Mouse (Mus musculus): Measurements from ENCODE around the gene Prim1.
"Not testable (repeated sequence)": the region's sequence is repeated elsewhere in the genome, so short reads cannot be mapped to it uniquely, and the experiment has no call there.

Gene Prim1

GRCm38 (mm10) chr10:128039167-128039566, 24.2 kb downstream of the Prim1 start:
- no peak for DNase-seq

DNA sequence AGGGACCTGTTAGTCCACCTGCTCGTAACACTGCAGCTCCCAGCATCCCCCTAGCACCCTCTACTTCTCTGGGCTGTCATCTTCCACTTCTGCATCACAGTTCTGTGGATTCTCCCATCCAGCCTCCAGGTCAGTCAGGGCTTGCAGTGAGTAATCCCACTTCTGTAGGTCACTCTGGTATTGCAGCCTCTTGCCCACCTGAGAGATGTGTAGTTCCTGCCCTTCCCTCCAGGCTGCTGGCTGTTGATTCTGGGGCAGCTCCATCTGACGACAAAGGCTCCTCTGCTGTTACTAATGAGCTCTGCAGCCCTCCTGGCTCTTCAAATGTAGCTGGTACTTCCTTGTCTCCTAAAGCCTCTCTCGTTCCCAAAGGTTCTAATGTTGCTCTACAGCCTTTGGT, 24.9 kb downstream of the Prim1 start:
- no peak for DNase-seq

GRCm38 (mm10) chr10:128040293-128040692, 25.3 kb downstream of the Prim1 start:
- DNase-seq: no peak

DNA sequence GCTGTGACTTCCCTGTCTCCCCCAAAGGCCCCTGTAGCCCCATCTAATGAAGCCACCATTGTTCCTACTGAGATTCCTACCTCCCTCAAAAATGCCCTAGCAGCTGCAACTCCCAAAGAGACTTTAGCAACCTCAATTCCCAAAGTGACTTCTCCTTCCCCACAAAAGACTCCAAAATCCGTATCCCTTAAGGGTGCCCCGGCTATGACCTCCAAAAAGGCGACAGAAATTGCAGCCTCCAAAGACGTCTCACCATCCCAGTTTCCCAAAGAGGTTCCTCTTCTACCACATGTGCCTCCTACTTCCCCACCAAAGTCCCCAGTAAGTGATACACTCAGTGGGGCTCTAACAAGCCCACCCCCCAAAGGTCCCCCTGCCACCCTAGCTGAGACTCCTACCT, 26.7 kb downstream of the Prim1 start:
- no peak for DNase-seq

DNA sequence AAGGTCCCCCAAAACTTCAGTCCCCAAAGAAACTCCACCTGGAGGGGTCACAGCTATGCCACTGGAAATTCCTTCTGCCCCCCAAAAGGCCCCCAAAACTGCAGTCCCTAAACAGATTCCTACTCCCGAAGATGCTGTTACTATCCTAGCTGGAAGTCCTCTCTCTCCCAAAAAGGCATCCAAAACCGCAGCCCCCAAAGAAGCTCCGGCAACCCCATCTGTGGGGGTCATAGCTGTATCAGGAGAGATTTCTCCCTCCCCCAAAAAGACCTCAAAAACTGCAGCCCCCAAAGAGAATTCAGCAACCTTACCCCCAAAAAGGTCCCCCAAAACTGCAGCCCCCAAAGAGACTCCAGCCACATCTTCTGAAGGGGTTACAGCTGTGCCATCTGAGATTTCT, 27.5 kb downstream of the Prim1 start:
- no peak for DNase-seq

DNA sequence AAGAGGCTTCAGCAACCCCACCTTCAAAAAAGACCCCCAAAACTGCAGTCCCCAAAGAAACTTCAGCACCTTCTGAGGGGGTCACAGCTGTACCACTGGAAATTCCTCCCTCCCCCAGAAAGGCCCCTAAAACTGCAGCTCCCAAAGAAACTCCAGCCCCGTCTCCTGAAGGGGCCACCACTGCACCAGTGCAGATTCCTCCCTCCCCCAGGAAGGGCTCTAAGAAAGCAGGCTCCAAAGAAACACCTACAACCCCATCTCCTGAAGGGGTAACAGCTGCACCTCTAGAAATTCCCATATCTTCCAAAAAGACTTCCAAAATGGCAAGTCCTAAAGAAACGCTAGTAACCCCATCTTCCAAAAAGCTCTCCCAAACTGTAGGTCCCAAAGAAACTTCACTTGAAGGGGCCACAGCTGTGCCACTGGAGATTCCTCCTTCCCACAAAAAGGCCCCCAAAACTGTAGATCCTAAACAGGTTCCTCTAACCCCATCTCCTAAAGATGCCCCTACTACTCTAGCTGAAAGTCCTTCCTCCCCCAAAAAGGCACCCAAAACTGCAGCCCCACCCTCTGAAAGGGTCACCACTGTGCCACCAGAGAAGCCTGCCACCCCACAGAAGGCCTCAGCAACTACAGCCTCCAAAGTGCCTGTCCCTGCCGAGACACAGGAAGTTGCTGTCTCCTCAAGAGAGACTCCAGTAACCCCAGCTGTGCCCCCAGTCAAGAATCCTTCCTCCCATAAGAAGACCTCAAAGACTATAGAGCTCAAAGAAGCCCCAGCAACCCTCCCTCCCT, 28.3 kb downstream of the Prim1 start:
- no peak for DNase-seq

DNA sequence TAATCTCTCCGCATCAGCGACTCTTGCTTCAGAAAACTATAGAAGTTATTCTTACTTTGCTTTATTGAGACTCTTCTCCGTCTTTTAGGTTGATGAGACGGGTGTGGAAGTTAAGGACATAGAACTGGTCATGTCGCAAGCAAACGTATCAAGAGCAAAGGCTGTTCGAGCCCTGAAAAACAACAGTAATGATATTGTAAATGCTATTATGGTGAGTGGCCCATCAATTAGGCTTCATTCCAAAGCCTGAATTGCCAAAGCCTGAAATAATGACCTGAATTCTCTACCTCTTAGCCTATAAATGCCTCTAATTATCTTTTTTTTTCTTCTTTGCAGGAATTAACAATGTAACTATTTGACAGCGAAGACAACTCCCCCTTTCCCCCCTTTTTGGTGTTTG, 33.2 kb downstream of the Prim1 start:
- DNase-seq: no peak

DNA sequence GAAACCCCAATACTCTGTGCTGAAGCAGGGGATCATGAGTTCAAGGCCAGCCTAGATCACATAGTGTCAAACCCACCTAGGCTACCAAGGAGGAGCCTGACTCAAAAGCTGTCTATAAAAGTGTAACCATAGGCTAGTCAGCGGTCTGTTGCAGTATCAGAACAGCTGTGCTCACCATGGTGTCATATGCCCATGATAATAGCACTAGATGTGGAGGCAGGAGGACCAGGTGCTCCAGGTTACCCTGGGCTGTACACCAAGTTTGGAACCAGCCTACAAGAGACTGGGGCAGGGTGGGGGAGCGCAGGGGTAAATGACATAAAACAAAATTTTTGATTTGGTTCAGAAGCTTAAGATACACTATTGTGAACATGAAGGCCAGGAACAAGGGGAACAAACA, 34.8 kb downstream of the Prim1 start:
- no peak for DNase-seq

DNA sequence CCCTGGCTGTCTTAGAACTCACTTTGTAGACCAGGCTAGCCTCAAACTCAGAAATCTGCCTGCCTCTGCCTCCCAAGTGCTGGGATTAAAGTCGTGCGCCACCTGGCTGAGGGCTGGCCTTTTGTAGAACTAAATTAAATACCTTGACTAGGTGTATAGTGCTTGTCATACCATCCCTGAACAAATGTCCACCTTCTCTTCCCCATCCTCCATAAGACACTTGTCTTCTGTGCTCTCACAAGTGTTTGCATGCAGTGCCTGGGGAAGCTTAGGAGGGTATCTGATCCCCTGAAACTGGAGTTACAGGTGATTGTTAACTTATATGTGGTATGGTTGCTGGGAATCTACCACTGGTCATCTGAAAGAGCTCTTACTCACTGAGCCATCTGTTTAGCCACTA, 35.4 kb downstream of the Prim1 start:
- no peak for DNase-seq

GRCm38 (mm10) chr10:128051589-128051988, 36.6 kb downstream of the Prim1 start:
- no peak for DNase-seq

DNA sequence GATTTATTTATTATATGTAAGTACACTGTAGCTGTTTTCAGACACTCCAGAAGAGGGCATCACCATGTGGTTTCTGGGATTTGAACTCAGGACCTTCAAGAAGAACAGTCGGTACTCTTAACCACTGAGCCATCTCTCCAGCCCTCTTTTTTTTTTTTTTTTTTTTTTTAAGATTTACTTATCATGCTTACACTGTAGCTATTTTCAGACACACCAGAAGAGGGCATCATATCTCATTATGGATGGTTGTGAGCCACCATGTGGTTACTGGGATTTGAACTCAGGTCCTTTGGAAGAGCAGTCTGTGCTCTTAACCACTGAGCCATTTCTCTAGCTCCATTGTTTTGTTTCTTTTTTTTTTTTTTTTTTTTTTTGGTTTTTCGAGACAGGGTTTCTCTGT, 37.2 kb downstream of the Prim1 start:
- not testable (repeated sequence) for DNase-seq

DNA sequence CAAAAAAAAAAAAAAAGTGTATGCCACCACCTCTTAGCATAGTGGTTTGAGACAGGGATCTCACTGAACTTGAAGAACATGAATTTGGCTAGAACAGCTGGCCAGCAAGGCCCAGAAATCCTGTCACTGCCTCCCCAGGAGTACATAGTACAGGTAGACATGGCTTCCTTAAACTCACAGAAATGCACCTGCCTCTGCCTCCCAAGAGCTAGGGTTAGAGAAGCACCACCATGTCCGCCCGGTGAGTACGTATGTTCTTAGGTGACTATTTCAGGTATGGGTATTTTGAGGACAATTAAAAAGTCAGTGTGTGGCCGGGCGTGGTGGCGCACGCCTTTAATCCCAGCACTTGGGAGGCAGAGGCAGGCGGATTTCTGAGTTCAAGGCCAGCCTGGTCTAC, 38.0 kb downstream of the Prim1 start:
- DNase-seq: no peak

- no peak for DNase-seq
These were observed 43.2 kb downstream of the Prim1 start for GRCm38 (mm10) chr10:128058184-128058583.

DNA sequence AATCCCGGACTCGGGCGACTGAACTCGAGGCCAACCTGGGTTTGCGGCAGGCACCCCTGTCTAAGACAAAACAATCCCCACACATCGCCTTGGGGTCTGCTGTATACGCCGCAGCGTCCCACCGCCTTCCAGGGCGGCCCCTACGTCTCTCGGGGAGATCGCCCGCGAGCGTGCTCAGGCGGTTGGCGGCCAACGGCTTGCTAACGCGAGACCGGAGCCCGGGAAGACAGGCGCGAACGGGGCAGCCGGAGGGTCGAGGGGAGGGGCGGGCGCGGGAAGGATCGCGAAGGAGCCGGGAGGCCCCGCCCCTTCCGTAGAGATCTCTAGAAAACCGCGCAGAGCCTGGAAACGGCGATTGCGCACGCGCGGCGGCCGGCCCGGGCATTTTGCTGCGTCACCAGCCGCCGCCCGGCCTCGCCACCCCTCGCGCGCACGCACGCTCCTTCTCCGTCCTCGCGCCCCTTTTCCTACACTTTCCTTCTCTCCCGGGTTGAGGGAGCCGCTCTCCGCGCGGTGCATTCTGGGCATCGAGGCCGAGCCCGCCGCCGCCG, 43.7 kb downstream of the Prim1 start, which contains the start of gene Ptges3:
Ptges3 (plus strand) TSS at position 354 of the 551 bp plus-strand sequence.
- peak; percentile 98 to 99 for DNase-seq

DNA sequence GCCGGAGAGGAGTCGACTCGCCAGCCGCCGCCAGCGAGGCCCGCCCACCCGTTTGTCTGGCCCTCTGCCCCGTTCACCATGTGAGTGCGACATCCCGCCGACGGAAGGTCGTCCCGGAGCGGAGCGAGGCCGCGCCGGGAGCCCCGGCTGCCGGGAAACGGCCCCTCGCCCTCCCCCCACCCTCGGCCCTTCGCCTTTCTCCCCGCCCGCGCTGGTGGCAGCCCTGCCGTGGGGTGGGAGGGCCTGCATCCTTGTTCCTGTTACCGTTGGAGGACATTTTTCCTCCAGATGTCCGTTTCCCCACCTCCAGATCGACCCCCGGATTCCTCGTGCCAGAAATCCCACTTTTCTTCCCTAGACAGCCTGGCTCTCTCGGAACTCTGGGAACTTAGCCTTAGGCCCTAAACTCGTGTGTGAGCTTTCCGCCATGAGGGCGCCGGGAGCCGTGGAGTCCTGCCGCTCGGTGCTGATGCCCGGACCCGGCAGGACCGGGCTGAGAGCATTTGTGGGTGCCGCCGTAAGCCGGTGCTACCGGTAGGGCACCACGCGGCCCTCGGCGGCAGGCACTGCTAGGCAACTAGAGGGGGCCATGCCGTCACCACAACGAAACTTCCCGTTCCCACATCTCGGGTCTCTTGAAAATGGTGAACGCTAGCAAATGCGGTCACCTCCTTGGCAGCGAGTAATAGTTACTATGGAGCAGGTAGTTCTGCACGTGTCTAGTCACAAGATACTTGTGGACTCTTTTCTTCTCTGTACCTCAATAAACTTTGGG, 44.4 kb downstream of the Prim1 start:
- DNase-seq: peak; percentile 43 to 67

DNA sequence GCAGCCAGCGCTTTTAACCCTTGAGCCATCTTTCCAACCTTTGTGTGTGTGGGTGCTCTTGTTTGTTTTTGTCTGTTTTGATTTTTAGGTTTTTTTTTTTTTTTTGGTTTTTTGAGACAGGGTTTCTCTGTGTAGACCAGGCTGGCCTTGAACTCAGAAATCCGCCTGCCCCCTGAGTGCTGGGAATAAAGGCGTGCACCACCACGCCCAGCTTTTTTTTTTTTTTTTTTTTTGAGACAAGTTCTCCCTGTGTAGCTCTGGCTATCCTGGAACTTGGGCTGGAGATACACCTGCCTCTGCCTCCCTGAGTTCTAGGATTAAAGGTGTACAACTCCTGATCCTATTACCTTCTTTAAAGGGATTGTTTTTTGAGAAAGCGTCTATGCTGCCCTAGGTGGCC, 46.1 kb downstream of the Prim1 start:
- no peak for DNase-seq

GRCm38 (mm10) chr10:128062221-128062989, 47.4 kb downstream of the Prim1 start:
- DNase-seq: peak in 1 of 2 experiments; percentile 42

DNA sequence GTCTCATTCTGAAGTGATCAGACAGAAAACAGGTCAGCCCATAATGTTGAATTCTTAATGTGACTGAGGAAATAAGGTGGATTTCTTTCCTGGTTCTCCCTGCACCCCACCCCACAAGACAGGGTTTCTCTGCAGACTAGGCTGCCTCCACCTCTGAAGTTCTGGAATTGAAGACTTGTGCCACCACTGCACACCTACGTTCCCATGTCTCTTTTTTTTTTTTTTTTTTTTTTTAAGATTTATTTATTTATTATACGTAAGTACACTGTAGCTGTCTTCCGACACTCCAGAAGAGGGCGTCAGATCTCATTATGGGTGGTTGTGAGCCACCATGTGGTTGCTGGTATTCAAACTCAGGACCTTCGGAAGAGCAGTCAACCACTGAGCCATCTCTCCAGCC, 51.1 kb downstream of the Prim1 start:
- no peak for DNase-seq

DNA sequence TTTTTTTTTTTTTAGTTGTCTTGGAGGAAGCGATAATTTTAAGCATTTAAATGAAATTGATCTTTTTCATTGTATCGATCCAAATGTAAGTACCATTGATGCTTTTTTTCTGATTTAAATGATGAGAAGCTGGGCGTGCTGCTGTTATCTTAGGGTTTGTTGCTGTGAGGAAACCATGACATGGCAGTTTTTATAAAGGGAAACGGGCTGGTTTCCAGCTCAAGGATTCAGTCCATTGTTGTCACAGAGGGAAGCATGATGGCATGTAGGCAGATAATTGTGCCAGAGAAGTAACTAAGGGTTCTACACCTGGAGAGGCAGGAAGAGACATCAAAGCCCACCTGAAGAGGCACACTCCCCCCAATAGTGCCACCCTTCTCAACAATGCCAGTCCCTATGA, 54.2 kb downstream of the Prim1 start:
- no peak for DNase-seq

DNA sequence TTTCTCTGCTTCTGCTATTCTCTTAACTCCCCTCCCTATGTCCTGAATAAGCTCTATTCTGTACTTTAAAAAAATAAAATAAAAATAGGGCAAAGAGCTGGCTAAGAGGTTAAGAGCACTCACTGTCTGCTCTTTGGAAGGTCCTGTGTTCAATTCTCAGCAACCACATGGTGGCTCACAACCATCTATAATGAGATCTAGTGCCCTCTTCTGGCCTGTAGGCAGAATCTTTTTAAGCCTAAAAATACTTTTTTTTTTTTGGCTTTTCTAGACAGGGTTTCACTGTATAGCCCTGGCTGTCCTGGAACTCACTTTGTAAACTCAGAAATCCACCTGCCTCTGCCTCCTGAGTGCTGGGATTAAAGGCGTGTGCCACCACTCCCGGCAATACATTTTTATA, 55.5 kb downstream of the Prim1 start:
- not testable (repeated sequence) for DNase-seq

DNA sequence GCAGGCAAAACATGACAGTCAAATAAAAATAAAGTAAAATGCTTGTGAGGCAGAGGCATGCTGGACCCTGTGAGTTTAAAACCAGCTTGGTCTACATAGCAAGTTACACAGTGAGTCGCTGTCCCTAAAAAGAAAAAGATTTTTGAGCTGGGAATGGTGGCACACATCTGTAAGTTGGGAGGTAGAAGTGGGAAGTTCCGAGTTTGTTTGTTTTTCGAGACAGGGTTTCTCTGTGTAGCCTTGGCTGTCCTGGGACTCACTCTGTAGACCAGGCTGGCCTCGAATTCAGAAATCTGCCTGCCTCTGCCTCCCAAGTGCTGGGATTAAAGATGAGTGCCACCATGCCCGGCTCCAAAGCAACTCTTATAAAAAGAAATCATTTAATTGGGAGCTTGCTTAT, 63.3 kb downstream of the Prim1 start:
- not testable (repeated sequence) for DNase-seq

Measured in kidney, postnatal 36 days (tissue).